Mouse (Mus musculus) gastrocnemius, adult 2 months (tissue): ENCODE measurements at regions not wholly inside any gene's neighbourhood (a gene's known extent, or its start where the extent isn't known, plus 50 kb on each side); places are given as distances from the start of the nearest gene placed in this dataset.

ENCODE experiments used
- DNase-seq: peaks from one replicate; pipeline ENCODE4 v3.0.0; 2022
- H3K27ac ChIP-seq: fragments of 200-600 bp; 2 replicates; pipeline ENCODE4 v1.8.1; 2022; ENCODE audit warnings: mild to moderate bottlenecking
- H3K4me3 ChIP-seq: fragments of 200-600 bp; 2 replicates; pipeline ENCODE4 v1.8.1; 2022; ENCODE audit warnings: mild to moderate bottlenecking, moderate library complexity
- CTCF ChIP-seq: fragments of 200-600 bp; IDR thresholded peaks from 2 replicates; pipeline ENCODE4 v1.8.1; 2022; ENCODE audit warnings: antibody characterized with exemption, mild to moderate bottlenecking, moderate library complexity
- intact Hi-C: fragments of 180-260 bp; cut with DNase I; formaldehyde crosslinking; loops from one replicate; pipeline ENCODE4 v1.15.1; 2025

GRCm38 (mm10) chr11:71591014-71591413 is 158.7 kb upstream of the Wscd1 start:
- DNase-seq: no peak
- intact Hi-C loops: no loop called here
- TF ChIP-seq CTCF: no peak

GRCm38 (mm10) chr11:71594250-71594847 is 155.4 kb upstream of the Wscd1 start:
- intact Hi-C loops: no loop called here
- Histone ChIP-seq H3K4me3 (no peak overlapping the region), H3K27ac (no peak overlapping the region)
- no peak for TF ChIP-seq CTCF
- DNase-seq: no peak

More at GRCm38 (mm10) chr11:71591014-71591413, 158.7 kb upstream of the Wscd1 start:
- Histone ChIP-seq H3K27ac (no peak overlapping the region), H3K4me3 (no peak overlapping the region)

GRCm38 (mm10) chr11:71597709-71598108 is 152.0 kb upstream of the Wscd1 start:
- H3K27ac ChIP-seq: no peak overlapping the region
- no peak for DNase-seq
- intact Hi-C loops: no loop called here
- H3K4me3 ChIP-seq: no peak overlapping the region
- TF ChIP-seq CTCF: no peak

GRCm38 (mm10) chr11:71610782-71611181 is 138.9 kb upstream of the Wscd1 start:
- DNase-seq: no peak
- no peak for TF ChIP-seq CTCF
- Histone ChIP-seq H3K27ac (no peak overlapping the region), H3K4me3 (no peak overlapping the region)
- intact Hi-C loops: no loop called here

- intact Hi-C loops: no loop called here
- H3K4me3 ChIP-seq: no peak overlapping the region
- H3K27ac ChIP-seq: no peak overlapping the region
- no peak for DNase-seq
- no peak for TF ChIP-seq CTCF
These were observed 134.2 kb upstream of the Wscd1 start for GRCm38 (mm10) chr11:71615526-71615925.

- intact Hi-C loops: no loop called here
- no peak for TF ChIP-seq CTCF
- Histone ChIP-seq H3K4me3 (no peak overlapping the region), H3K27ac (no peak overlapping the region)
- DNase-seq: no peak
These were observed 124.1 kb upstream of the Wscd1 start for GRCm38 (mm10) chr11:71625501-71626191.

GRCm38 (mm10) chr11:71636111-71636510 is 113.6 kb upstream of the Wscd1 start:
- Histone ChIP-seq H3K27ac (no peak overlapping the region), H3K4me3 (no peak overlapping the region)
- TF ChIP-seq CTCF: no peak
- intact Hi-C loops: no loop called here
- DNase-seq: no peak

- no peak for TF ChIP-seq CTCF
- H3K4me3 ChIP-seq: no peak overlapping the region
- H3K27ac ChIP-seq: no peak overlapping the region
- no peak for DNase-seq
- intact Hi-C loops: no loop called here
These were observed 112.9 kb upstream of the Wscd1 start for GRCm38 (mm10) chr11:71636785-71637184.

- no peak overlapping the region for H3K27ac ChIP-seq
- no peak for DNase-seq
- H3K4me3 ChIP-seq: no peak overlapping the region
- intact Hi-C loops: no loop called here
- no peak for TF ChIP-seq CTCF
These were observed 106.8 kb upstream of the Wscd1 start for GRCm38 (mm10) chr11:71642886-71643285.

- H3K27ac ChIP-seq: no peak overlapping the region
- H3K4me3 ChIP-seq: no peak overlapping the region
- intact Hi-C loops: no loop called here
- DNase-seq: no peak
- TF ChIP-seq CTCF: no peak
These were observed 97.9 kb upstream of the Wscd1 start for GRCm38 (mm10) chr11:71651756-71652380.

- intact Hi-C loops: no loop called here
- H3K27ac ChIP-seq: no peak overlapping the region
- no peak for TF ChIP-seq CTCF
- no peak for DNase-seq
- H3K4me3 ChIP-seq: no peak overlapping the region
These were observed 97.3 kb upstream of the Wscd1 start for GRCm38 (mm10) chr11:71652381-71652775.

GRCm38 (mm10) chr11:71658346-71658745 is 91.4 kb upstream of the Wscd1 start:
- Histone ChIP-seq H3K4me3 (no peak overlapping the region), H3K27ac (no peak overlapping the region)
- DNase-seq: no peak
- TF ChIP-seq CTCF: no peak
- intact Hi-C loops: no loop called here

- TF ChIP-seq CTCF: no peak
- intact Hi-C loops: loop anchor here (10.0 kb wide), 1 partner anchor 354 kb away; no protein-coding TSS in a partner anchor
- no peak for DNase-seq
- H3K27ac ChIP-seq: no peak overlapping the region
- no peak overlapping the region for H3K4me3 ChIP-seq
These were observed 79.3 kb upstream of the Wscd1 start for GRCm38 (mm10) chr11:71670111-71671050.
